Mouse (Mus musculus): ENCODE results near the gene Zmynd8. TPM values are rescaled to one million over a fixed set of nuclear protein-coding genes. Genes with fewer than 3 reads are reported as not detected.

The Zmynd8 gene
- total RNA-seq, 1 experiment, result 49.7 TPM

- Histone ChIP-seq H3K9me3 (ENCODE audit: control insufficient read depth, insufficient read depth, low read depth, low read length) (no peaks in the 10 kb centered on the region), H3K27ac (ENCODE audit: insufficient read depth, low read depth, low read length, poor library complexity, severe bottlenecking) (no peak overlapping the region; the same call in 1 of the 2 replicates), H3K9ac (ENCODE audit: insufficient read depth, low read depth, low read length, poor library complexity, severe bottlenecking) (peak overlapping the region; percentile 12; the same call in 1 of the 2 replicates), H3K4me1 (ENCODE audit: control insufficient read depth in 2 of 2, insufficient read depth in 2 of 2, low read length in 2 of 2, poor library complexity in 1 of 2) (peaks cover 8 to 17% of the 10 kb centered on the region in 2 experiments), H3K36me3 (ENCODE audit: control insufficient read depth, insufficient read depth, low read length, poor library complexity, severe bottlenecking) (no peaks in the 10 kb centered on the region), H3K4me3 (ENCODE audit: insufficient read depth in 1 of 2, low read depth in 1 of 2, low read length in 2 of 2, poor library complexity in 1 of 2, severe bottlenecking in 1 of 2) (no peak overlapping the region)
- TF ChIP-seq HCFC1 (IDR thresholded peaks at IDR 0.05; ENCODE audit: borderline replicate concordance, insufficient read depth, low read length) (no peak), MAFK (IDR thresholded peaks at IDR 0.05; ENCODE audit: insufficient read depth, low read depth, low read length) (no peak), ZC3H11A (IDR thresholded peaks at IDR 0.05; ENCODE audit: borderline replicate concordance, low read depth, low read length) (no peak), ZNF384 (IDR thresholded peaks at IDR 0.05; ENCODE audit: low read depth, low read length) (no peak), CHD2 (IDR thresholded peaks at IDR 0.05; ENCODE audit: low read depth, low read length) (no peak)
- in situ Hi-C loops (cut with MboI; ENCODE audit: low sequenced_read_pairs in 2 of 2, unreplicated experiment in 2 of 2), result loop anchor here in 1 of 2 experiments (10.0 kb wide), 1 partner anchor 120 kb away; no protein-coding TSS in a partner anchor
- no peak for DNase-seq (ENCODE audit: low read depth, low spot score)
These were observed 26.3 kb upstream of the Zmynd8 start for GRCm38 (mm10) chr2:165925144-165925543.

GRCm38 (mm10) chr2:165924695-165925094 is 25.9 kb upstream of the Zmynd8 start:
- Histone ChIP-seq H3K36me3 (ENCODE audit: control insufficient read depth, insufficient read depth, low read length, poor library complexity, severe bottlenecking) (no peaks in the 10 kb centered on the region), H3K4me1 (ENCODE audit: control insufficient read depth in 2 of 2, insufficient read depth in 2 of 2, low read length in 2 of 2, poor library complexity in 1 of 2) (peaks cover 8 to 17% of the 10 kb centered on the region in 2 experiments), H3K4me3 (ENCODE audit: insufficient read depth in 1 of 2, low read depth in 1 of 2, low read length in 2 of 2, poor library complexity in 1 of 2, severe bottlenecking in 1 of 2) (no peak overlapping the region), H3K9ac (ENCODE audit: insufficient read depth, low read depth, low read length, poor library complexity, severe bottlenecking) (no peak overlapping the region), H3K9me3 (ENCODE audit: control insufficient read depth, insufficient read depth, low read depth, low read length) (no peaks in the 10 kb centered on the region), H3K27ac (ENCODE audit: insufficient read depth, low read depth, low read length, poor library complexity, severe bottlenecking) (no peak overlapping the region; the same call in 1 of the 2 replicates)
- DNase-seq (ENCODE audit: low read depth, low spot score), result no peak
- no peak for TF ChIP-seq MAFK (IDR thresholded peaks at IDR 0.05; ENCODE audit: insufficient read depth, low read depth, low read length)
- TF ChIP-seq HCFC1 (IDR thresholded peaks at IDR 0.05; ENCODE audit: borderline replicate concordance, insufficient read depth, low read length), result no peak
- no peak for TF ChIP-seq CHD2 (IDR thresholded peaks at IDR 0.05; ENCODE audit: low read depth, low read length)
- TF ChIP-seq ZNF384 (IDR thresholded peaks at IDR 0.05; ENCODE audit: low read depth, low read length), result no peak
- TF ChIP-seq ZC3H11A (IDR thresholded peaks at IDR 0.05; ENCODE audit: borderline replicate concordance, low read depth, low read length), result no peak
- in situ Hi-C loops (cut with MboI; ENCODE audit: low sequenced_read_pairs in 2 of 2, unreplicated experiment in 2 of 2), result loop anchor here (10.0 to 25.0 kb wide), 2 partner anchors 88 to 120 kb away; no protein-coding TSS in a partner anchor

DNA sequence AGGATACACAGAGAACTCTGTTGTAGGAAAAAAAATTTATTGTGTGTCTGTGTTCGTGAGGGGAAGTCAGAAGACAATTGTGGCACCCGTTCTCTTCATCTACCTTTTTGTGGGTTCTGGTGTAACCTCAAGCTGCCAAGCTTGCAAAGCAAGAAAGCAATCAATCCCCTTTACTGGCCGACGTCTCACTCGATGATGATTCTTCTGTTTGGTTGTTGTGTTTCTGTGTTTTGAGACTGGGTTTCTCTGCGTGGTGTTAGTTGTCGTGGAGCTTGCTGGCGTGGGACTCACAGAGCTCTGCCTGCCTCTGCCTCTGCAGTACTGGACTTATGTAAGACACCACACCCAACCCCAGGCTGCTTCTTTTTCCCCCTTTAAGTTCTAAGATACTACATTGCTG is 24.9 kb upstream of the Zmynd8 start:
- H3K27ac ChIP-seq (ENCODE audit: insufficient read depth, low read depth, low read length, poor library complexity, severe bottlenecking), result no peak overlapping the region; the same call in 1 of the 2 replicates
- no peaks in the 10 kb centered on the region for H3K36me3 ChIP-seq (ENCODE audit: control insufficient read depth, insufficient read depth, low read length, poor library complexity, severe bottlenecking)
- peaks cover 8 to 17% of the 10 kb centered on the region in 2 experiments for H3K4me1 ChIP-seq (ENCODE audit: control insufficient read depth in 2 of 2, insufficient read depth in 2 of 2, low read length in 2 of 2, poor library complexity in 1 of 2)
- no peak for DNase-seq (ENCODE audit: low read depth, low spot score)
- TF ChIP-seq HCFC1 (IDR thresholded peaks at IDR 0.05; ENCODE audit: borderline replicate concordance, insufficient read depth, low read length) (no peak), ZNF384 (IDR thresholded peaks at IDR 0.05; ENCODE audit: low read depth, low read length) (no peak), MAFK (IDR thresholded peaks at IDR 0.05; ENCODE audit: insufficient read depth, low read depth, low read length) (no peak), CHD2 (IDR thresholded peaks at IDR 0.05; ENCODE audit: low read depth, low read length) (no peak), ZC3H11A (IDR thresholded peaks at IDR 0.05; ENCODE audit: borderline replicate concordance, low read depth, low read length) (no peak)
- no peak overlapping the region for H3K4me3 ChIP-seq (ENCODE audit: insufficient read depth in 1 of 2, low read depth in 1 of 2, low read length in 2 of 2, poor library complexity in 1 of 2, severe bottlenecking in 1 of 2)
- peak overlapping the region; percentile 10; the same call in 1 of the 2 replicates for H3K9ac ChIP-seq (ENCODE audit: insufficient read depth, low read depth, low read length, poor library complexity, severe bottlenecking)
- in situ Hi-C loops (cut with MboI; ENCODE audit: low sequenced_read_pairs in 2 of 2, unreplicated experiment in 2 of 2), result loop anchor here (10.0 to 25.0 kb wide), 2 partner anchors 89 to 121 kb away; no protein-coding TSS in a partner anchor
- no peaks in the 10 kb centered on the region for H3K9me3 ChIP-seq (ENCODE audit: control insufficient read depth, insufficient read depth, low read depth, low read length)

GRCm38 (mm10) chr2:165922994-165923393 is 24.2 kb upstream of the Zmynd8 start:
- in situ Hi-C loops (cut with MboI; ENCODE audit: low sequenced_read_pairs in 2 of 2, unreplicated experiment in 2 of 2), result loop anchor here (10.0 to 25.0 kb wide), 2 partner anchors 89 to 122 kb away; no protein-coding TSS in a partner anchor

More at GRCm38 (mm10) chr2:165922994-165923393, 24.2 kb upstream of the Zmynd8 start:
- peak overlapping the region; percentile 37; the same call in 1 of the 2 replicates for H3K9ac ChIP-seq (ENCODE audit: insufficient read depth, low read depth, low read length, poor library complexity, severe bottlenecking)
- peaks cover 8 to 16% of the 10 kb centered on the region in 2 experiments for H3K4me1 ChIP-seq (ENCODE audit: control insufficient read depth in 2 of 2, insufficient read depth in 2 of 2, low read length in 2 of 2, poor library complexity in 1 of 2)
- H3K36me3 ChIP-seq (ENCODE audit: control insufficient read depth, insufficient read depth, low read length, poor library complexity, severe bottlenecking), result no peaks in the 10 kb centered on the region
- no peak for DNase-seq (ENCODE audit: low read depth, low spot score)
- TF ChIP-seq ZC3H11A (IDR thresholded peaks at IDR 0.05; ENCODE audit: borderline replicate concordance, low read depth, low read length) (no peak), ZNF384 (IDR thresholded peaks at IDR 0.05; ENCODE audit: low read depth, low read length) (no peak), HCFC1 (IDR thresholded peaks at IDR 0.05; ENCODE audit: borderline replicate concordance, insufficient read depth, low read length) (no peak), CHD2 (IDR thresholded peaks at IDR 0.05; ENCODE audit: low read depth, low read length) (no peak), MAFK (IDR thresholded peaks at IDR 0.05; ENCODE audit: insufficient read depth, low read depth, low read length) (no peak)
- no peak overlapping the region for H3K4me3 ChIP-seq (ENCODE audit: insufficient read depth in 1 of 2, low read depth in 1 of 2, low read length in 2 of 2, poor library complexity in 1 of 2, severe bottlenecking in 1 of 2)
- no peaks in the 10 kb centered on the region for H3K9me3 ChIP-seq (ENCODE audit: control insufficient read depth, insufficient read depth, low read depth, low read length)
- H3K27ac ChIP-seq (ENCODE audit: insufficient read depth, low read depth, low read length, poor library complexity, severe bottlenecking), result peak overlapping the region; percentile 23; the same call in 1 of the 2 replicates

All from ES-E14 (cell line).